Comparison of ENCODE assay signal across 9 mouse cellular contexts in genomic region chr1:74787846-74788245, GRCm38 (mm10). TPM values are rescaled to one million over a fixed set of nuclear protein-coding genes. Genes with fewer than 3 reads are reported as not detected.
DNase-seq lines count a peak whose midpoint lies in the region; ATAC-seq and TF ChIP-seq lines count a peak whose summit lies in the region.
"Had no signal": no experiment of that assay in that cellular context is flagged by ENCODE, and none has a peak within 500 bp of the region (broad histone marks: within the 10 kb centered on the region; RNA-seq: fewer than 3 reads in every experiment).

No protein-coding gene starts in this region.

- peak; percentile 70 for DNase-seq in kidney, adult 11 months
- DNase-seq in layer of hippocampus, postnatal 25 days (ENCODE audit: extremely low spot score in 1 of 2, low spot score in 1 of 2), result peak; percentile 65 to 92
- DNase-seq in spleen, adult 18-20 months, result peak; percentile 56 to 80

- no peak for TF ChIP-seq POLR2A in bone marrow macrophage, adult 2 months (IDR thresholded peaks at IDR 0.05; ENCODE audit: borderline replicate concordance, low read depth, low read length)

- no peak overlapping the region for H3K9ac ChIP-seq in kidney, embryonic 14.5 days (ENCODE audit: low read depth, low read length)
- H3K9ac ChIP-seq in hindbrain, embryonic 13.5 days, result no peak overlapping the region
- no peak overlapping the region for H3K9ac ChIP-seq in midbrain, embryonic 13.5 days (replicated peaks)

- no peak overlapping the region for H3K4me2 ChIP-seq in kidney, embryonic 14.5 days (replicated peaks; ENCODE audit: low read depth, low read length)
- H3K4me2 ChIP-seq in hindbrain, embryonic 13.5 days, result no peak overlapping the region
- H3K4me2 ChIP-seq in midbrain, embryonic 13.5 days (replicated peaks), result no peak overlapping the region

- no peaks in the 10 kb centered on the region for H3K36me3 ChIP-seq in kidney, embryonic 14.5 days (ENCODE audit: control insufficient read depth, insufficient read depth, low read length)
- no peaks in the 10 kb centered on the region for H3K36me3 ChIP-seq in hindbrain, embryonic 13.5 days
- H3K36me3 ChIP-seq in midbrain, embryonic 13.5 days, result no peaks in the 10 kb centered on the region

- no peak overlapping the region for H3K27ac ChIP-seq in kidney, embryonic 14.5 days (ENCODE audit: low read depth, low read length)
- H3K27ac ChIP-seq in bone marrow macrophage, adult 2 months (ENCODE audit: insufficient read depth, low read depth, low read length), result no peak overlapping the region
- no peak overlapping the region for H3K27ac ChIP-seq in hindbrain, embryonic 13.5 days
- no peak overlapping the region for H3K27ac ChIP-seq in midbrain, embryonic 13.5 days

- H3K9me3 ChIP-seq in kidney, embryonic 14.5 days (ENCODE audit: control insufficient read depth, low read length), result no peaks in the 10 kb centered on the region
- no peaks in the 10 kb centered on the region for H3K9me3 ChIP-seq in hindbrain, embryonic 13.5 days
- H3K9me3 ChIP-seq in midbrain, embryonic 13.5 days, result no peaks in the 10 kb centered on the region

- H3K4me1 ChIP-seq in kidney, embryonic 14.5 days (ENCODE audit: control insufficient read depth, insufficient read depth, low read length), result peaks cover 15% of the 10 kb centered on the region; the same call in 1 of the 2 replicates
- peaks cover 5% of the 10 kb centered on the region; the same call in 1 of the 2 replicates for H3K4me1 ChIP-seq in bone marrow macrophage, adult 2 months (ENCODE audit: control insufficient read depth, insufficient read depth, low read length)
- H3K4me1 ChIP-seq in hindbrain, embryonic 13.5 days (replicated peaks), result peaks cover 36% of the 10 kb centered on the region
- H3K4me1 ChIP-seq in midbrain, embryonic 13.5 days (replicated peaks), result peaks cover 38% of the 10 kb centered on the region

- H3K27me3 ChIP-seq in kidney, embryonic 14.5 days (ENCODE audit: control insufficient read depth, insufficient read depth, low read length), result peaks cover 97% of the 10 kb centered on the region
- peaks cover 98% of the 10 kb centered on the region for H3K27me3 ChIP-seq in hindbrain, embryonic 13.5 days
- peaks cover 97% of the 10 kb centered on the region for H3K27me3 ChIP-seq in midbrain, embryonic 13.5 days

- no peak for ATAC-seq in kidney, embryonic 14.5 days (ENCODE audit: low FRiP score, low TSS enrichment)
- ATAC-seq in erythroblast, adult 5-6 weeks (replicated peaks; ENCODE audit: low FRiP score, poor library complexity, severe bottlenecking), result peak; percentile 63; the same call in 1 of the 2 replicates
- ATAC-seq in hindbrain, embryonic 13.5 days (ENCODE audit: low FRiP score), result peak; percentile 31; the same call in 1 of the 2 replicates
- ATAC-seq in midbrain, embryonic 13.5 days, result peak; percentile 43; the same call in 1 of the 2 replicates

- H3K4me3 ChIP-seq in kidney, embryonic 14.5 days (ENCODE audit: low read length), result no peak overlapping the region
- no peak overlapping the region for H3K4me3 ChIP-seq in bone marrow macrophage, adult 2 months (ENCODE audit: insufficient read depth, low read length)
- H3K4me3 ChIP-seq in hindbrain, embryonic 13.5 days, result no peak overlapping the region
- H3K4me3 ChIP-seq in midbrain, embryonic 13.5 days (replicated peaks), result no peak overlapping the region
- H3K4me3 ChIP-seq: megakaryocyte, embryonic 14.5 days had no signal

- peak; percentile 76 for TF ChIP-seq CTCF in bone marrow macrophage, adult 2 months (IDR thresholded peaks at IDR 0.05; ENCODE audit: low read depth, low read length)

- WGBS in kidney, embryonic 14.5 days, result 5% methylated on average over 7 of the region's 7 CpGs
- WGBS in hindbrain, embryonic 13.5 days, result 4% methylated on average over 7 of the region's 7 CpGs
- WGBS in midbrain, embryonic 13.5 days, result 6% methylated on average over 7 of the region's 7 CpGs

RNA-seq across cellular contexts. Expression of gene Wnt10a, which starts 3.5 kb away (rescaled TPM):
- 0.70 and 0.91 TPM in 2 replicates for polyA plus RNA-seq in kidney, embryonic 14.5 days (2014; fragmentation: Nextera tagmentation; extraction: Ambion mirVana)
- polyA plus RNA-seq in bone marrow macrophage, adult 2 months (2012; ENCODE audit: insufficient read depth, insufficient read length, missing spikeins), result not detected in 2 replicates
- not detected in 2 replicates for total RNA-seq in erythroblast, adult 5-6 weeks (2015; ENCODE audit: low replicate concordance)
- total RNA-seq in erythroblast, adult 5-6 weeks (2017; ENCODE audit: low replicate concordance), result not detected in 2 replicates
- polyA plus RNA-seq in hindbrain, embryonic 13.5 days (2015; fragmentation: Nextera tagmentation; extraction: Ambion mirVana), result 0.19 and 0.45 TPM in 2 replicates
- 1 to 10 TPM; 2.0 to 2.2 TPM for total RNA-seq in layer of hippocampus, postnatal 25 days (2021)
- 0.35 and 0.45 TPM in 2 replicates for polyA plus RNA-seq in midbrain, embryonic 13.5 days (2015; fragmentation: Nextera tagmentation; extraction: Ambion mirVana)

RNA-seq across cellular contexts. Expression of gene Wnt6, which starts 16.2 kb away (rescaled TPM):
- 3.1 and 3.4 TPM in 2 replicates for polyA plus RNA-seq in kidney, embryonic 14.5 days (2014; fragmentation: Nextera tagmentation; extraction: Ambion mirVana)
- polyA plus RNA-seq in bone marrow macrophage, adult 2 months (2012; ENCODE audit: insufficient read depth, insufficient read length, missing spikeins), result 0.62 and 1.0 TPM in 2 replicates
- total RNA-seq in erythroblast, adult 5-6 weeks (2015; ENCODE audit: low replicate concordance), result not detected in 2 replicates
- total RNA-seq in erythroblast, adult 5-6 weeks (2017; ENCODE audit: low replicate concordance), result not detected in 2 replicates
- polyA plus RNA-seq in hindbrain, embryonic 13.5 days (2015; fragmentation: Nextera tagmentation; extraction: Ambion mirVana), result 3.6 and 4.5 TPM in 2 replicates
- total RNA-seq in layer of hippocampus, postnatal 25 days (2021), result under 1 TPM in 1 of 2 experiments, not detected in 1; 0.37 TPM
- polyA plus RNA-seq in midbrain, embryonic 13.5 days (2015; fragmentation: Nextera tagmentation; extraction: Ambion mirVana), result 2.4 and 2.5 TPM in 2 replicates

RNA-seq across cellular contexts. Expression of gene Prkag3, which starts 38.8 kb away (rescaled TPM):
- 0.13 and 0.15 TPM in 2 replicates for polyA plus RNA-seq in kidney, embryonic 14.5 days (2014; fragmentation: Nextera tagmentation; extraction: Ambion mirVana)
- polyA plus RNA-seq in bone marrow macrophage, adult 2 months (2012; ENCODE audit: insufficient read depth, insufficient read length, missing spikeins), result not detected in 2 replicates
- not detected in 2 replicates for total RNA-seq in erythroblast, adult 5-6 weeks (2015; ENCODE audit: low replicate concordance)
- total RNA-seq in erythroblast, adult 5-6 weeks (2017; ENCODE audit: low replicate concordance), result 0.14 TPM in 1 of 2 replicates, not detected in the other
- 0.16 and 0.21 TPM in 2 replicates for polyA plus RNA-seq in hindbrain, embryonic 13.5 days (2015; fragmentation: Nextera tagmentation; extraction: Ambion mirVana)
- not detected for total RNA-seq in layer of hippocampus, postnatal 25 days (2021)
- 0.08 TPM in 1 of 2 replicates, not detected in the other for polyA plus RNA-seq in midbrain, embryonic 13.5 days (2015; fragmentation: Nextera tagmentation; extraction: Ambion mirVana)
